Mouse (Mus musculus): ENCODE data around the gene Ints3.
A peak's percentile ranks its signal among the peaks of the same experiment; 100 is the strongest.

Gene Ints3

DNA sequence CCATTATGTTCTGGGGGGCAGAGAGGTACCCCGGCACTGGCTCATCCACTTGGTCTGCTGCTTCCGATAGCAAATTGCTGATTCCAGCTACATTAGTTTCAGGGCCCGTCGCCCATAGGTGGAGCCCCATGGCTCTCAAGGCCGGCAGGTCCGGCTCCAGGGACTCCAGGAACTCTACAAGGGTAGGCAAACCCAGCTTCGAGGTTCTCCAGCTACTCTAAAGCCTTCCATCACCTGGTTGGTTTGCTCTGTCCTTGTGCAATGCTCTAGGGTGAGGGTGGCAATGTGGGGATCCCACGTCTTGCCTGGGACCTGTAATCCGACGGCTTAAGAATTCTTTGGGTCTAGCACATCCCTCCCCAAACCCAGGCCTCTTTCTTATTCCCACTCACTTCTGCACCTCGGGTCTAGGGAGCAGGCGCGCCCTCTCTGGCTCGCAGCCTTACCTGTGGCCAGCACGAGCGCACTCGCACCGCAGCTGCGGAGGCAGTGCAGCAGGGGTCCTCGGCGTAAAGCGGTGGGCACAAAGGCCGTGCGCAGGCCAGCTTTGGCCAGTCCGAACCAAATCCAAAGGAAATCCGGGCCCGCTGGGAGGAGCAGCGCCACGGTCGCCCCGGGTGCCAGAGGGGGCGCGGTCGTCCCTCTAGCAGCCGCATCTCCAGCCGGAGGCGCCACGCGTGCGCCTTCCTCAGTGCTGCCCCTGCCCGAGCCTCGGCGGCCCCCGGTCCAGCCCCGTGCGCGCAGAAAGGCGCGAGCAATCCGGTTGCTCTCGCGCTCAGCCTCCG is 44.5 kb downstream of the Ints3 start:
- peak; percentile 77 for DNase-seq

DNA sequence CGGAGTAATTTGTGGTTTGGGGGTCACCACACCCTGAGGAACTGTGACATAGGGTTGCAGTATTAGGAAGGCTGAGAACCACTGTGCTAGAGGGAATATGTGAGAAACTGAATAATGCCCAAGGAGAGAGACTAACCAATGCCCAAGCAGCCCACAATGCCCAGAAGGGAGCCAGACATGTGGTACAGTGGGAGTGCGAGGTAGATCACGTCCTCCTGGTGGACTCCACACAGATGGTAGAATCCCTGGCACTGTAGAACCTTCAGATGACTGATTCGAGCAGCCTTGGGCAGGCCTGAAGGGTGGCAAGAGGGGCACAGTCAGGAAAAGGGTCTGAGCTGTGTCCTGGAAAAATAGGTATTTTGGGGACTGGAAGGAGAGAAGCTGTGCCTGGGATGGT is 45.2 kb downstream of the Ints3 start:
- DNase-seq = no peak

DNA sequence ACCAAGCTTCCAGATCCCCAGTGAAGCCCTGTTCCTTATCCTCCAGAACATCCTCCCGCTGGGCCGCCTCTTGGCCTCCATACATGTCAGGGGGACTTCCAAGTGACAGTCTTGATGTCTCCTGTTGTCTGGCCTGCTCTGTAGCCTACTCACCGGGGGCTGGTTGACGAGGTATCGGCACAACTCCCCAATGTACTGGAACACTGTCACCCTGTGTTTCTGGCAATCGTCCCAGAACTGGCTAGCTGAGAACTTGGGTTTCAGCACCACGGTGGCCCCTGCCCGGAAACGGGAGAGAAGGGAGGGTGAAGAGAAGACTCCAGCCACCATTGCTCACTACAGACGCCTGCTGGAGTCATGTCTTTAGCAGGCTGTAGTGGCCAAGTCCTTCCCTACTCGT is 45.9 kb downstream of the Ints3 start:
- peak; percentile 74 for DNase-seq

DNA sequence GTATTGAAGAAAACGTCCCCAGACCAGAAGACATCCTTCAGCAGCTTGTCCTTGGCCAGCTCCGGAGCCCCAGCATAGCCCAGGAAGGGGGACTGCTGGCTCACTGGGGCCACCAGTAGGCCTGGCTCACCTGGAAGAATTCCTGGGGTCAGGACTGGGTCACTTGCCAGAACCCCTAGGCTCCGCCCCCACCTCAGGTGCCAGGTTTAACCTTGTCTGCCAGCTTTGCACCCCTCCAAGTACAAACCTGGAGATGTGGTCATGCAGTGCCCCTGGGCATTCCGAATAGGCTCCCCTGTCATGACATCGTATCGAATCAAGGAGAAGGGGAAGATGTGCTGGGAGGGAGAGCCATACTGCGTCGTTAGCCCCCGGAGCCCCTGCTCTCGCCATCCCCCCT is 46.6 kb downstream of the Ints3 start:
- DNase-seq = no peak

- no peak for DNase-seq
These were observed 48.5 kb downstream of the Ints3 start for GRCm38 (mm10) chr3:90384851-90385375.

GRCm38 (mm10) chr3:90383690-90384089 is 49.7 kb downstream of the Ints3 start:
- peak; percentile 31 for DNase-seq

- no peak for DNase-seq
These were observed 51.7 kb downstream of the Ints3 start for GRCm38 (mm10) chr3:90381727-90382126.

DNA sequence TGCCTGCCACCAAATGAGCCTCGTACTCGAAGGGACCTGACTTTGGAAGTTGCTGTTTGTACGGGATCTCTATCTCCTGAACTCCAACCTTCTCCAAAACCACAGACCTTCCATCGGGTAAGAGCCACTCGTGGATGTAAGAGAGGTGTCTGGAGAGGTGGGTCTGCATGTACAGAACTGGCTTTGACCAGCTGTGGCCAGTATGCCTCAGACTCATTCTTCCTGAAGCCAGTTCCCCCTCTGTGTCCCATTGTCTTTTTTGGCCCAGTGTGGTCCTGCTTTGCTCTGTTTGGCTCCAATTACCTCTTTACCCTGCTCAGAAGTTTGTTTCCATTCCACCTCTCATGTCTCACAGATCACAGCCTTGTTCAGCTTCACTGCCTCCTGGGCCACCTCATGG is 54.9 kb downstream of the Ints3 start:
- DNase-seq = no peak

DNA sequence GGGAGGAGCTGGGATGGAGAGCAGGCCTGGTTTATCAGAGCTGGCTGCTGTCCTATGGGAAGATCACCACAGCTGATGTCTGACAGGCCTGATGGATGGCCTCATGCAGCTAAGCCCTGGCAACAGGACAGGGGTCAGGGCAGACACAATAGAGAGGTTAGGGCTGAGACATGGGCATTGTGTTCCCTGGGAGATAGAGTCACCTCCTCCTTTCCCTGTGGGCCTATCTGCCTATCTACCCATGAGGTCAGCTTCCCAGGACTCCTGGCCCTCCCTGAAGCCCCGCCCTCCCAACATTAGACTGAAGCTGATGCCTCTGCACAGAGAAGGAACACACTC is 57.2 kb downstream of the Ints3 start:
- peak; percentile 51 for DNase-seq

GRCm38 (mm10) chr3:90375562-90376246 is 57.7 kb downstream of the Ints3 start:
- no peak for DNase-seq

- no peak for DNase-seq
These were observed 59.1 kb downstream of the Ints3 start for GRCm38 (mm10) chr3:90374368-90374767.

DNA sequence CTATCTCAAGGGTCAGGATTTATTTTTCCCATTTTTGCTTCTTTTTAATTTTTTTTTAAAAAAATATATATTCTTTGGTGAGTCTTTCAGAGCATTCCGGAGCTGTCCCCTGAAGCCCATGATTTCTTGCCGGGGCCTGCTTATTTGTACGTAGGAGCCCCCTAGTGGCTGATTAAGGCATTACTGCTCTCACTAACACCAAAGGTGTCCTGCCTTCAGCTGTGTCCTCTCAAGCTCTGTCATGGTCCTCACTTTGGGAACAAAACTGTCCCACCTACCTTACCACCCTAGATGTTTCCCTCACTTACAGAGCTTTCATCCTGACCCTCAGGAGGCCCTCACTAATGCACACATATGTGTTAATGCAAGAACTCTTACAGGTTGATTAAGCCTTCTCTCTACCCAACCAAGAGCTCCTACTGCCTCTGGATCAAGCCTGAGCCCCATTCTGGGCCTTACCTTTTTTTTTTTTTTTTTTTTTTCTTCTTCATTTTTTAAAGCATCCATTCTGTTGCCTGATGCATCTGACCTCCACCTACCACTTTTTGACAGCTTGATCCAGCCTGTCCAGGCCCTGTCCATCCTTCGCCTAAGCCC is 59.9 kb downstream of the Ints3 start:
- peak; percentile 90 for DNase-seq

DNA sequence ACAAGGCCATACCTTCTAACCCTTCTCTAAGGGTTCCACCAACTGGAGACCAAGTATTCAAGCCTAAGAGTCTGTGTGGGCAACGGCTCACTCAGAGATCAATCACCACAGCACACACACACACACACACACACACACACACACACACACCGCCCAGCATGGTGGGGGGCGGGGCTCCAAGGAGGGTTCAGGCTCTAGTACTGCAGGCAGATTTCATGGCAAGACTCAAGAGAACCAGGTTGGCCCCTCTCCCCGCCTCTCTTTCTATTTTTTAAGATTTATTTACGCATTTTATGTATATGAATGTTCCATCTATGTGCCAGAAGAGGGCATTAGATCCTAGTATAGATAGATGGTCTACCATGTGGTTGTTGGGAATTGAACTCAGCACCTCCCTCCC is 60.6 kb downstream of the Ints3 start:
- DNase-seq = no peak

GRCm38 (mm10) chr3:90371857-90372256 is 61.6 kb downstream of the Ints3 start:
- DNase-seq = no peak

GRCm38 (mm10) chr3:90369041-90369440 is 64.4 kb downstream of the Ints3 start:
- no peak for DNase-seq

DNA sequence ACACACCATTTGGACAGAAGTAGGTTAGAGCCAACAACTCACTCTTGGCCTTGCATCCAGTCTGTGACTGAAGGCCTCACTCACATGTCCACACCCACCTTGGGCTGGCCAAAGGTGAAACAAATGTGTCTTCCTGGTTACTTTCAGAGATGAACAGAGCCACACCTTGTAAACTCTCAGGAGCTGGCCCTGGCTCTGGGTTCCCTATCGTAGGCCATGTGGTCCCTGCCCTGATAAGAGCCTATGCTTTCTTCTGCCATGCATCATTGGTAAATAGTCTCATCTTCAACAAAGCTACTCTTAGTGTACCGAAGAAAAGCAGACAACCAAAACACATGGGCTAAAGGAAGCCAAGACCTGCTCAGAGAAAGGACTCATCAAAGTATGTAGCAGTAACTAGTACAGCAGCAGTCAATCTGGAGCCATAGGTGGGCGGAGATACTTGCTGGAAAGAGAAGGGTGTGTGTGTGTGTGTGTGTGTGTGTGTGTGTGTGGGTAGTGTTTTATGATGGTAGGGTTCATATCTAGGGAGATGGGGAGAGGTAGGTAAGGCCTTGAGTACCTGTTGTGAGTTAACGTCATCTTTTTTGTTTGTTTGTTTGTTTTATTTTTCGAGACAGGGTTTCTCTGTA is 66.3 kb downstream of the Ints3 start:
- DNase-seq = no peak

DNA sequence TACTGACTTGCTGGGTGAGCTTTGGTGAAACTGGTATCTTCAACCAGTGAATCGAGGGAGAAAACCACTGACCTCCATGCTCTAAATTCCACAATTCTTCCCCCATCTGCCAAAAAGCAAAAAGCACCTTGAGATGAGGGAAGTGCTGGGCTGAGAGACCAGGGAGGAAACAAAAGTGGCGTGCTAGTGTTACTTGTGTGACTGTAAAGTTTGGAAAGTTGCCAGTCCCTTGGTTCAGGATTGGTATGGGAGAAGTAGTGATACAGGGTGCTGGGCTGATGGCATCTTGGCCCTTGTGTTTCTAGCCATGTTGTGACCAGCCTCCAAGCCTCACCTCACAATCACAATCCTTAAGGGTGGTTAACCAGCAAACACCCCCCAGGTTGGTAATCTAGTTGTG is 71.1 kb downstream of the Ints3 start:
- no peak for DNase-seq

DNA sequence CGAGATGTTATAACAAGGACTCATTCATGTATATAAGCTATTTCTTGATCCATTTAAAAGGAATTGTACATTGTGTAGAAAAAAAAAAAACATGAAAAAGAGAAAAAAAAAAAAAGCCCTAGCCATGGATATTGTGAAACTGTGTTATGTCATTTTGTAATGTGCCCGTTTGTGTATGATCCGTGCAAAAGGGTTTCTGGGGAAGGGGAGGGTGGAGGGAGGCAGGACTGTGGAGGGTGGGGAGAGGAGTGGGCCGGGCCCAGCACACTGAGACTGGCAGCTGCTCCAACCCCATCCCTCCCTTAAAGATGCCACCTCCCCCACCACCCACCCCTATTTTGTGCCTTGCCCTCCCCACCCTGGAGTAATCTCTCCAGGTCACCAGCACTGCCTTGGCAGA is 71.9 kb downstream of the Ints3 start:
- no peak for DNase-seq

- DNase-seq = no peak
These were observed 74.2 kb downstream of the Ints3 start for GRCm38 (mm10) chr3:90359230-90359629.

DNA sequence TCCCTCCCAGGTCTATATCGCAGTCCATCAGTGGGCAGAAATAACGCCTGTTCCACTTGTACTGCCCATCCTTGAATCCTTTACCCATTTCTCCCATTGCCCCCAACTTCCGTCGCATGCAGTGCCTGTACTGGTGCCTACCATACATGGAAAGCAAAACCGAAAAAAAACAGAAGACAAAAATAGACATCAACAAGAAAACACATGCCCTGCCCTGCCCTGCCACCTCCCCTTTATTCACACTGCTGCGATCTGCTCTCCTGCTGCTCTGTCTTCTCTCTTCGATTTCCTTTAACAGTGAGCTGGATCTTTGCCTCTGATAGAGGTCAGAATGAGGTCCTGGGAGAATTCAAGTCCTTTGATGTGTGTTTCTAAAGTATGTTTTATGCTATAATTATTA is 75.5 kb downstream of the Ints3 start:
- DNase-seq = no peak

DNA sequence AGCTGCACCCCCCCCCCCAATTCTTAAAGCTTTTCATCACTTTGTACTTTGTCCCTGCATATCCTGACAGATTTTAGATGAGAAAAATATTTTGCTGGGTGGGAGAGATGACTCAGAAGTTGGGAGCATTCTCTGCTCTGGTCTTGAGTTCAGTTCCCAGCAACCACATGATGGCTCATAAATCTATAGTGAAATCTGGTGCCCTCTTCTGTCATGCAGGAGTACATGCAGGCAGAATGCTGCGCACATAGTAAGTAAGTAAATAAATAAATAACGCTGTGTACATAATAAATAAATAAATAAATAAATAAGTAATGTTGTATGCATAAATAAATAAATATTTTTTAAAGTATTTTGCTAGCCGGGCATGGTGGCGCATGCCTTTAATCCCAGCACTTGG is 85.6 kb downstream of the Ints3 start:
- no peak for DNase-seq

- DNase-seq = peak; percentile 9
These were observed 90.6 kb downstream of the Ints3 start for GRCm38 (mm10) chr3:90342853-90343252.

All from lung, postnatal 10 days (tissue).